Mouse (Mus musculus) erythroid progenitor cell, adult 5-6 weeks (primary cell): ENCODE measurements around the gene Ang5. TPM values are rescaled to one million over a fixed set of nuclear protein-coding genes. Genes with fewer than 3 reads are reported as not detected.
"Not testable (repeated sequence)": the region's sequence is repeated elsewhere in the genome, so short reads cannot be mapped to it uniquely, and the experiment has no call there.

ENCODE experiments used
- ATAC-seq: replicated peaks from 2 replicates; pipeline ENCODE4 v1.8.0; 2016; ENCODE audit warnings: moderate number of reproducible peaks, mild to moderate bottlenecking, moderate TSS enrichment, inconsistent platforms; ENCODE audit not compliant: poor library complexity, low FRiP score, severe bottlenecking
- total RNA-seq, 2 experiments: library from RNA; stranded (forward) in 1 of 2; stranded (reverse) in 1 of 2; fragments of 150-400 nt in 1 of 2; fragments of 186-747, 209-891 nt in 1 of 2; gene quantifications; 2 replicates each; pipeline versions ENCODE4 v1.2.3 to v1.2.4; 2015 to 2017; ENCODE audit warnings: low replicate concordance in 2 of 2

Gene Ang5
- total RNA-seq (2015; ENCODE audit: low replicate concordance) (not detected in 2 replicates), total RNA-seq (2017; ENCODE audit: low replicate concordance) (not detected in 2 replicates)

DNA sequence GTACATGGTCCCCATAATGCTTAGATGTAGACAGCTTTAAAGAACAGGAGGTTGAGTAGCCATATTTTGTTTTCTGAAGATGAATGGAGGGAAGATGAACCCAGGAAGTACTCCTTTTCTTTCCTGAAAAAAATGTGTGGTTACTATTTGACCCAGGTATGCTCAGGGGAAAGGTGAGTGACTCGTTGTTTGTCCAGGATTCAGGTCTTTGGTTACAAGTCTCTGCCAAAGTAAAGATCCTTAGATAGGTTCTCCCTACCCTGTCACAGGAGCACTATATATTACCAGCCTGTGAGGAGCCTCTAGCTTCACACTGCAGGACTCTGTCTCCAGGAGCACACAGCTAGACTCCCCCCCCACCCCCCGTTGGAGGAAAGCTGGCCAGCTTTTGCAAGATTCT is at the start of gene Ang5:
Gene Ang5 (plus strand): TSS at position 301 of the 400 bp plus-strand sequence.
- not testable (repeated sequence) for ATAC-seq

DNA sequence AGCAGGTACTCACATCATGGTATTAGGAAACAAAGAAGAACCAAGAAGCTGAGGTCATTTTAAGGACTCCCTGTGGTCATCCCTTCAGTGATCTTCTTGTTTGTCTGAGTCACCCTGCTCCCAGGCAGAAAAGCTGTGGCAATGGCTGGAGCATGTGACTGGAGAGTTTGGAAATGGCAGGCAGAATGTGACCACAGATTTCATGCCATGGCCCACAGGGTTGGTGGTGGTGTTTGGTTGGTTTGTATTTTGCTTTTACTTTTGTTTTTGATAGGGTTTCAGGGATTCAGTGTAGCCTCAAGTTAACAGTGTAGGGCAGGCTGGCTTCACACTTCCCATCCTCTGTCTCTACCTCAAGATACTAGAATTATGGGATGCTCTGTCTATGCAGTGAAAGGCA is 38.7 kb upstream of the Ang5 start:
- ATAC-seq = not testable (repeated sequence)

- not testable (repeated sequence) for ATAC-seq
These were observed 33.4 kb upstream of the Ang5 start, which contains the start of gene Ear10 for GRCm38 (mm10) chr14:43923459-43923858. Ear10 (minus strand) TSS chr14:43923559.

DNA sequence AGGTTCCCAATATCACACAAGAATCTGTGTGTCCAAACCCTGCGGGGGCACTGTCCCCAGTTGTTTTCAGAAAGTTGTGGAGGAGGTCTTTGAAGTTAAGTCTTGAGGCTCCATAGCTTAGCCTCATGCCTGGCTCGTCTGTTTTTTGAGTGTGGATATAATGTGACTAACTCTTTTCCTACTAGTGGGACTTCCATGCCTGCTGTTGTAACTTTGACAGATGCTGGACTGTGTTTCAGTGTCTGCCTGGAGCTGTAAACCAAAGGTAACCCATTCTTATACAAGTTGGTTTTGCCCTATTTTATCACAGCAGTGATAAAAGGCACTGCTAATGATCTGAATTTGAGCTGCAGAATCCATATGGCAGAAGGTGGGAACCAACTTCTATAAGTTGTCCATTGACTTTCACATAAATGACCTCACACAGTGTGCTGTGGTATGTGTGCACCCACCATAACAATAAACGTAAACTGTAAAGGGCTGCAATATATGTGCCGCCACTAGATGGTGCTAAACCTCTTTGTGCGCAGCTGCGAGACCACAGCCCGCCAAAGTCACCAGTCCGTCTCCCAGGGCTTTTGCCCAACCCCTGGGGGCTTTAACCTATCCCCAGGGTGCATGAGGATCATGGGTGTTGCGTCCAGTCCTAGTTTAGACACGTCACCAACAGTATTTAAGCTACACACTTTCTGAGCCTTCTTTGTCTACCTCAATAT is 32.0 kb upstream of the Ang5 start, which contains the start of gene Gm8113:
Gene Gm8113 (plus strand): TSS at position 703 of the 716 bp plus-strand sequence.
- peak; percentile 63; the same call in 1 of the 2 replicates for ATAC-seq

GRCm38 (mm10) chr14:43925404-43925950 is 31.4 kb upstream of the Ang5 start:
- ATAC-seq = not testable (repeated sequence)

- not testable (repeated sequence) for ATAC-seq
These were observed 23.9 kb upstream of the Ang5 start for GRCm38 (mm10) chr14:43932991-43933390.

GRCm38 (mm10) chr14:43933399-43933798 is 23.5 kb upstream of the Ang5 start:
- ATAC-seq = not testable (repeated sequence)

- not testable (repeated sequence) for ATAC-seq
These were observed 3.5 kb upstream of the Ang5 start for GRCm38 (mm10) chr14:43953382-43953781.

DNA sequence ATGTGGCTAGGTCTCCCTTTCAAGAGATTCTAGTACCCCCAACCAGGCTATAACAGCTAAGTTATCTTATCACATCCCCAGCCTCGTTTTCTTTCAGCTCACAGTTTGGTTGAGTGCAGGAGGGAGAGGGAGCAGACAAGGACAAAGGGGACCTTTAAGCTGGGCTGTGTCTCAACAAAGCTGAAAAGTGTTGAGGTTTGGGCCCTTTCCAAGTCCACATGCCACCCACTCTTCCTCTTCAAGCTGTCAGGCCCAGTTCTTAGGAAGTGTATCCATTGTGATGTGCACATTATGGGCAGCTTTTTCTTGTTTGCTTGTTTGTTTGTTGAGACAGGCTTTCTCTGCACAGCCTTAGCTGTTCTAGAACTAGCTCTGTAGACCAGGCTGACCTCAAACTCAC is 1.8 kb upstream of the Ang5 start:
- ATAC-seq = not testable (repeated sequence)

DNA sequence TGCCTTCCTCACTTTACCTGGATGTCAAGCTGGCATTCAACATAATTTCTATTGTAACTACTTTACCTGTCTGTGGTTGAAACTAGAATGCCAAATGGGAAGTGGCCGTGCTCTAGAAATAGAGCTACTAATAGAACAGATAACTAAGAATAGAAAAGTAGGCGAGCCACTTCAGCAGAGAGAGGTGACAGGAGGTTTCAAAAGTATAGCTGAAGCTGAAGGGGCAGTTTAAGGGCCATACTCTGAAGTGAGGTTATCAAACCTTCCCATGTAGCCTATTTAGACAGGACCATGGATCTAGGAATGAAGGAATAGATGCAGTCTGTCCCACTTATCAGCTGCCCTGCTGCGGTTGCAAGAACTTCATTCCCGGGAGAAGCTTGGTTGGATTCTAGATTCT is 26.6 kb downstream of the Ang5 start:
- no peak for ATAC-seq

DNA sequence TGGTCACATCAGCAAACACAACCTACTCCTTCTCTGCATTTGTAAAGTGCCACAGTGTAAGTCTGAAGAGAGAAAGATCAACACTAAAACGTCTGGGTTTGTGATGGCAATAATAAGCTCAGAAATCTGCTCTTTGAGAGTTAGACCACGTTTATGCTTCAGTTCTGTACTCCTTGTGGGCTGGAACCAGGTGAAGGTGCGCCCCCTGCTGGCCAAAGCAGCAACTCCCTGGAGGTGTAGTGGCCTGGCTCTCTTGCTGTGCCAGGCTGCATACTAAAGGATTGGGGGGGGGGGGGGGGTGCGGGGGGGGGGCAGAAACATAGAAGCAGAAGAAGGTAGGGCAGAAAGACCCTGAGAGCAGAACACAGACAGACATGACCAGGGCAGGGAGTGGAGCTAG is 27.0 kb downstream of the Ang5 start:
- peak; percentile 74 for ATAC-seq

- no peak for ATAC-seq
These were observed 29.3 kb downstream of the Ang5 start for GRCm38 (mm10) chr14:43986147-43986546.

- ATAC-seq = 0 out of 2 replicates have a peak, but pooled peaks have one; percentile 54
These were observed 30.5 kb downstream of the Ang5 start for GRCm38 (mm10) chr14:43987404-43987803.

GRCm38 (mm10) chr14:43998455-43999000 is 41.7 kb downstream of the Ang5 start:
- not testable (repeated sequence) for ATAC-seq

DNA sequence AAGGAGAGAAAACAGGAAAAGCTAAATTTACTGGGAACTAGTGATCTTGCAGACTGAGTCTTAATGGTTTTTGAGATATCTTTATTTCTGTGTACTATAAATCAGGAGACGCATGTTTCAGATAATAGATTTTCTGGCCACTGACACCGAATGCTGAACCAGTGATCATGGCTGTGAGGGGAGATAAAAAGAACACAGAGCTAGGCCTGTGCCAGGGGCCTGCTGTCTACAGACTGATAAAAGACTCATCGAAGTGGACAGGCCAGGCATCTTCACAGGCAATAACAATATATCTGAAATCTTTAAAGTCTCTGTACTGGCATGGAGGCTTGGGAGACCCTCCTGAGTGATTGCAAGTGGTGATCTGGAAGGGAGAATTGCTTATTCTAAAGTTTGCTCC is 44.7 kb downstream of the Ang5 start:
- no peak for ATAC-seq

DNA sequence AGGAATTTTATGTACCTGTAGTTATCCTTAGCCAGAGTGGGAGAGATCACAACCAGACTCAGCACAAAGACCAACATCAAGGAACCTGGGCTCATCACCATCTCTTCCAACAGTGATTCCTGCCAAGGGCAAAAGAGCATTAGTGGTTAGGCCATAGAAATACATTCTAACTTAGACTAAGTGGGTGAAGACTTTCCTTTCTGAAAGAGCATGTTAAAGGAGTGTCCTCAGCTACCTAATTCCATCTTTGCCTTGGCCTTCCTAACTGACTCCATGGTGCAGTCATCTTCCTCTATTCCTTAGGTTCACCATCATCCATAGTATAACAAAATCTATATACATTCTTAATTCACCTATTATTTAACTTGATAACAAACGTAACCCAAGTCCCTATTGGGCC is 45.3 kb downstream of the Ang5 start, which contains the start of gene Ang6:
Gene Ang6 (minus strand): TSS at position 101 of the 400 bp plus-strand sequence.
- ATAC-seq = no peak

GRCm38 (mm10) chr14:44008021-44008420 is 51.2 kb downstream of the Ang5 start:
- ATAC-seq = not testable (repeated sequence)

DNA sequence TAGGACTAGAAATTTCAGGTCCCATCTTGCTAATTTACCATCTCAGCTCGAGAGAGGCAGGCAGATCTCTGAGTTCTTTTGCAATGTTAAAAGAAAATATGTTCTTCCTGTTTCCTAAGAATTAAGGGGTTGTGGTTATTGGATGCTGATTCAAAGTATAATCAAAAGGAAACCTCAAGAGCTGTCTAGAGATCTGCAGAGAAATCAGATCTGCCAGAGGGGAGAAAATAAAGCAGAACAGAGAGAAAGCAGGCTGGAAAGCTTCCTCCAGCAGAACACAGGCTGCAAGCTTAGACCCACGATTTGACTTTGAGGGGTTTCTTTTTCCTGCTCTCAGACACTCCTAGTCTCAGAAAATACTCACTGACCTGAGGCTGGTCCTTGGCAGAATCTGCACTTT is 52.8 kb downstream of the Ang5 start:
- ATAC-seq = not testable (repeated sequence)
